9 mouse cellular contexts compared by ENCODE assay signal in the genomic region with DNA sequence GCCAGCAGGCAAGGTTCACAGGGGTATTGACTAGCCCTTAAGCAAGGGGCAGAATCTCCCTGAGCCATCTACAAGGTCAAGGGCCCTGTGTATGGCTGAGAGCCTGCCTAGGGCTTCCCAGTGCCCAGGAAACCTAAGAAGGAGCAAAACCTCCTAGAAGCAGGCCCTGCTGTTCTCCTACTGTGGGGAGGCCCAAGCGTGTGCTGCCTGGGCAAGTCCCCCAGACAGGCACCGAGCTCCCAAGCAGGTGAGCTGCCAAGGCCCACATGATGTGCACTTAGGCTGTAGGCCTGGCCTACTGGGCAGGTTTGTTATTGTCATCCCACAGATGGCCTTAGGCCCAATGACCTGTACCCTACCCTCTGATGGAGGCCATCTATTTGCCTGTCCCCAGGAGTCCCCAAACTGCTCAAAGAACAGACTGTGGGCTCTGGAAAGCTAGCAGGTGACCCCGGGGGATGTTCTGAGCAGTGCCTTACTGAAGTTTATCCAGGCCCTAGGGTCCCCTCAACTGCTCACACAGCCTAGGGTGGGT. TPM values are rescaled to one million over a fixed set of nuclear protein-coding genes. Genes with fewer than 3 reads are reported as not detected.
DNase-seq lines count a peak whose midpoint lies in the region; ATAC-seq and TF ChIP-seq lines count a peak whose summit lies in the region.
"Had no signal": no experiment of that assay in that cellular context is flagged by ENCODE, and none has a peak within 500 bp of the region (broad histone marks: within the 10 kb centered on the region; RNA-seq: fewer than 3 reads in every experiment).

No protein-coding gene starts in this region.

- no peak overlapping the region for H3K4me2 ChIP-seq in forebrain, embryonic 14.5 days (ENCODE audit: low read length)
- H3K4me2 ChIP-seq in limb, embryonic 15.5 days, result no peak overlapping the region

- H3K9ac ChIP-seq in ES-E14 (ENCODE audit: insufficient read depth, low read depth, low read length, poor library complexity, severe bottlenecking), result peak overlapping the region; percentile 48; the same call in 1 of the 2 replicates
- no peak overlapping the region for H3K9ac ChIP-seq in forebrain, embryonic 14.5 days (ENCODE audit: low read length)
- H3K9ac ChIP-seq in limb, embryonic 15.5 days, result no peak overlapping the region

- no peaks in the 10 kb centered on the region for H3K36me3 ChIP-seq in ES-E14 (ENCODE audit: control insufficient read depth, insufficient read depth, low read length, poor library complexity, severe bottlenecking)
- H3K36me3 ChIP-seq in forebrain, embryonic 14.5 days (ENCODE audit: control insufficient read depth, insufficient read depth, low read length), result no peaks in the 10 kb centered on the region
- no peaks in the 10 kb centered on the region for H3K36me3 ChIP-seq in limb, embryonic 15.5 days

- H3K4me3 ChIP-seq in ES-E14 (ENCODE audit: insufficient read depth in 1 of 2, low read depth in 1 of 2, low read length in 2 of 2, poor library complexity in 1 of 2, severe bottlenecking in 1 of 2), result no peak overlapping the region
- H3K4me3 ChIP-seq in forebrain, embryonic 14.5 days (ENCODE audit: low read depth, low read length), result no peak overlapping the region
- H3K4me3 ChIP-seq in limb, embryonic 15.5 days, result no peak overlapping the region

- H3K9me3 ChIP-seq in ES-E14 (ENCODE audit: control insufficient read depth, insufficient read depth, low read depth, low read length), result no peaks in the 10 kb centered on the region
- H3K9me3 ChIP-seq in forebrain, embryonic 14.5 days (replicated peaks; ENCODE audit: control insufficient read depth, low read length), result no peaks in the 10 kb centered on the region
- H3K9me3 ChIP-seq in limb, embryonic 15.5 days, result no peaks in the 10 kb centered on the region

- no peaks in the 10 kb centered on the region for H3K27me3 ChIP-seq in forebrain, embryonic 14.5 days (replicated peaks; ENCODE audit: control insufficient read depth, insufficient read depth, low read length)
- H3K27me3 ChIP-seq in limb, embryonic 15.5 days, result no peaks in the 10 kb centered on the region

- peak overlapping the region; percentile 54; the same call in 1 of the 2 replicates for H3K27ac ChIP-seq in ES-E14 (ENCODE audit: insufficient read depth, low read depth, low read length, poor library complexity, severe bottlenecking)
- H3K27ac ChIP-seq in forebrain, embryonic 14.5 days (ENCODE audit: low read depth, low read length), result peak overlapping the region; percentile 58
- H3K27ac ChIP-seq in limb, embryonic 15.5 days, result peak overlapping the region; percentile 93

- in situ Hi-C loops in ES-E14 (cut with MboI; ENCODE audit: low sequenced_read_pairs in 2 of 2, unreplicated experiment in 2 of 2), result no loop called here

- peaks cover 4 to 30% of the 10 kb centered on the region in 2 experiments; a peak in 3 of 4 replicates for H3K4me1 ChIP-seq in ES-E14 (ENCODE audit: control insufficient read depth in 2 of 2, insufficient read depth in 2 of 2, low read length in 2 of 2, poor library complexity in 1 of 2)
- H3K4me1 ChIP-seq in forebrain, embryonic 14.5 days (ENCODE audit: control insufficient read depth, insufficient read depth, low read length), result peaks cover 17% of the 10 kb centered on the region
- H3K4me1 ChIP-seq in limb, embryonic 15.5 days, result peaks cover 73% of the 10 kb centered on the region

- no peak for ATAC-seq in forebrain, embryonic 14.5 days
- no peak for ATAC-seq in limb, embryonic 15.5 days (ENCODE audit: insufficient number of reproducible peaks, low FRiP score, low TSS enrichment, low read depth)

- 82% methylated on average over 3 of the region's 3 CpGs for WGBS in forebrain, embryonic 14.5 days
- WGBS in limb, embryonic 15.5 days, result 70% methylated on average over 3 of the region's 3 CpGs

- peak; percentile 18 for DNase-seq in kidney, adult 11 months
- DNase-seq in kidney, postnatal 36 days, result no peak
- DNase-seq in ES-E14 (ENCODE audit: low read depth, low spot score), result no peak
- no peak for DNase-seq in forebrain, embryonic 14.5 days (ENCODE audit: low spot score)
- no peak for DNase-seq in testis, postnatal 10 days (ENCODE audit: low spot score)
- no peak for DNase-seq in adrenal gland, postnatal 25 days
- DNase-seq in embryo, embryonic 9.5 days (ENCODE audit: extremely low spot score), result no peak
- DNase-seq: cerebellum, adult 9-10 months had no signal

TF ChIP-seq in ES-E14, 5 proteins besides CTCF, POLR2A, EP300 and RAD21:
- TF ChIP-seq ZC3H11A (IDR thresholded peaks at IDR 0.05; ENCODE audit: borderline replicate concordance, low read depth, low read length) (no peak), MAFK (IDR thresholded peaks at IDR 0.05; ENCODE audit: insufficient read depth, low read depth, low read length) (no peak), CHD2 (IDR thresholded peaks at IDR 0.05; ENCODE audit: low read depth, low read length) (no peak), ZNF384 (IDR thresholded peaks at IDR 0.05; ENCODE audit: low read depth, low read length) (no peak), HCFC1 (IDR thresholded peaks at IDR 0.05; ENCODE audit: borderline replicate concordance, insufficient read depth, low read length) (no peak)
TF ChIP-seq in ES-E14: peak in this region for 0.

RNA-seq across cellular contexts. Expression of a gene that starts 9.7 kb away (rescaled TPM):
- total RNA-seq in ES-E14 (2012; rRNA removed), result 34.9 and 77.8 TPM in 2 replicates
- 30.3 and 32.3 TPM in 2 replicates for polyA plus RNA-seq in forebrain, embryonic 14.5 days (2014; fragmentation: Nextera tagmentation; extraction: Ambion mirVana)
- polyA plus RNA-seq in limb, embryonic 15.5 days (2015; fragmentation: Nextera tagmentation; extraction: Ambion mirVana), result 23.1 and 24.3 TPM in 2 replicates
- total RNA-seq in adrenal gland, postnatal 25 days (2021), result 17.7 and 24.8 TPM in 2 replicates
